Mouse (Mus musculus): ENCODE results near the gene Pcbp4. TPM values are rescaled to one million over a fixed set of nuclear protein-coding genes. Genes with fewer than 3 reads are reported as not detected.

Gene Pcbp4
- polyA plus RNA-seq, 1 experiment from 2014 or later: 213 TPM

DNA sequence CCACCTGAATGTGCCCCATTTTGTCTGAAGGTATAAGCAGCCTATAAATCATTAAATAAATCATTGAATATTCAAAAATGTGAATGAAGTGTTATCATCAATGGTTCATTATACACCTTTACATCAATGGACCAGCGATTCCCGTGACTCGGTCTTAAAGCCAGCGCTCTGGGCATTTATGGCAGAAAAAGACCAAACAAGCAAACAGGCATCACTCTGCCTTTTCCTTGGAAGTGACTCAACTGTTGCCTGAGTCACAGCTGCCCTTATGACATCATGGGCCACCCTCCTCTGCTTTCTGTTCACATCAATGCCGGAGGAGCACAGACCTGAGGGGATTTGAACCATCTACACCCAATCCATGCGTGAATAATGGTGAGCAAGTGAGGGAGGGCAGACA lies 46.6 kb downstream of the Pcbp4 start, which contains the start of gene Iqcf1:
Iqcf1 (plus strand) TSS at position 301 of the 400 bp plus-strand sequence.
- no peak for ATAC-seq (ENCODE audit: insufficient number of reproducible peaks, insufficient read depth, low FRiP score, low TSS enrichment)
- 83% methylated on average over 6 of the region's 6 CpGs for WGBS
- Histone ChIP-seq H3K9me3 (no peaks in the 10 kb centered on the region), H3K9ac (no peak within 1 kb of the TSS), H3K27ac (no peak within 1 kb of the TSS), H3K4me3 (no peak within 1 kb of the TSS), H3K4me2 (replicated peaks) (no peak within 1 kb of the TSS), H3K36me3 (no peaks in the 10 kb centered on the region), H3K4me1 (no peaks in the 10 kb centered on the region), H3K27me3 (no peaks in the 10 kb centered on the region)

- no peak for ATAC-seq (ENCODE audit: insufficient number of reproducible peaks, insufficient read depth, low FRiP score, low TSS enrichment)
- no peaks in the 10 kb centered on the region for H3K9me3 ChIP-seq
- no peak overlapping the region for H3K9ac ChIP-seq
- no peak overlapping the region for H3K4me2 ChIP-seq (replicated peaks)
- no peaks in the 10 kb centered on the region for H3K36me3 ChIP-seq
- no peak overlapping the region for H3K4me3 ChIP-seq
- no peaks in the 10 kb centered on the region for H3K27me3 ChIP-seq
- no peak overlapping the region for H3K27ac ChIP-seq
- no peaks in the 10 kb centered on the region for H3K4me1 ChIP-seq
- WGBS: 89% methylated on average over 22 of the region's 22 CpGs
These were observed 48.8 kb downstream of the Pcbp4 start for GRCm38 (mm10) chr9:106501846-106502245.

DNA sequence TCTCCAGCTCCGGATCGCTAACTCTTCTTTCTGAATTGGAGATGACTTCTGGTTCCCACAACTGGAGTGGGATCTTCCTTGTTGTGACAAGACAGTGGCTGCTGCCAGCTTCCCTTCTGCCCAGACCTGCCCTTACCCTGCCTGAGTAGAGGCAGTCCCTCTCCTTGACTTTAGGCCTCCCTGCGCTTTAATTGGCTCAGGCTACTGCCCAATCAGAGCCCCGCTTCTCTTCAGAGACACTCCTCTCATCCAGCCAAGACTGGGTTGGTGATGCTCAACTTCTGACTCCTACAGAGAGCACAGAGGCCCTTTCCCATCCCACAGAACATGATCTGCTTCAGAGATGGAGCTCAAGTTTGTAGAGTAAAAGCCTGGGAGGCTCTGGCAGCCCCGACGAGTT lies 51.2 kb downstream of the Pcbp4 start:
- Histone ChIP-seq H3K4me3 (no peak overlapping the region), H3K9ac (no peak overlapping the region), H3K27ac (no peak overlapping the region), H3K4me1 (no peaks in the 10 kb centered on the region), H3K36me3 (no peaks in the 10 kb centered on the region), H3K9me3 (no peaks in the 10 kb centered on the region), H3K27me3 (no peaks in the 10 kb centered on the region), H3K4me2 (replicated peaks) (no peak overlapping the region)
- WGBS: 75% methylated on average over 6 of the region's 6 CpGs
- no peak for ATAC-seq (ENCODE audit: insufficient number of reproducible peaks, insufficient read depth, low FRiP score, low TSS enrichment)

GRCm38 (mm10) chr9:106509356-106509755 lies 56.3 kb downstream of the Pcbp4 start:
- Histone ChIP-seq H3K4me3 (no peak overlapping the region), H3K9ac (no peak overlapping the region), H3K9me3 (no peaks in the 10 kb centered on the region), H3K4me2 (replicated peaks) (no peak overlapping the region), H3K27me3 (no peaks in the 10 kb centered on the region), H3K36me3 (no peaks in the 10 kb centered on the region), H3K27ac (no peak overlapping the region), H3K4me1 (no peaks in the 10 kb centered on the region)
- 91% methylated on average over 10 of the region's 10 CpGs for WGBS
- ATAC-seq (ENCODE audit: insufficient number of reproducible peaks, insufficient read depth, low FRiP score, low TSS enrichment): no peak

DNA sequence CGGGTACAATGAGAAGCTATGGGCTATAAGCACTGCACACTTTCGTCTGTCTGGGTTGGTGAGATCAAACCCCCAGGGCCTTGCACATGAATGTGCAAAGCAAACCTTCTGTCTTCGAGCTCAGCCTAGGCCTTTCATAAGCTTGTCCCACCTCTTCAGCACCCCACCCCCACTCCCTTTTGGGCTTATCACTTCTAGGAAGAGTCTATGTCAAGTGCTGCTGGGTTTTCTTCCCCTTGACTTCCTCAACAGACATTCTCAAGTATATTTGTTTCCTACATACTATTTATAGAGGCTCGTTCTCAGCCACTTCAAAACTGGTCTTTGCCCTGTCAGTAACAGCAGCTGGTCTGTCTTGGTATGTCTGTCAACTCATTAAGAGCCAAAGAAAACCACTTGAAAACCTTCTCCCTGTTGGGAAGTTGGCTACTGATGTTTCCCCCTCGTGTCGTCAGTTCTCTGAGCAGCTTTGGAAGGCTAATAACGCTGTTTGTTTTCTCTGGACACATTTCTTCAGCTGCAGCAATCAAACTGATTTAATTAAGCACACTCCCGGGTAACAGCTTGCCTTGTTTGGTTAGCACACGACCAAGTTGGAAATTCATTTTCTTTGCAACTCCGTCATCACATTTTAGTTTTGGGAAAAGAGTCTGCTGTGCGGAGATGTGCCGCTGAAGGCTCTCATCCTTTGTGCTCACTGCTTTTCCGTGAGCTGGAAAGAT lies 59.8 kb downstream of the Pcbp4 start:
- Histone ChIP-seq H3K4me3 (no peak overlapping the region), H3K4me2 (replicated peaks) (no peak overlapping the region), H3K36me3 (no peaks in the 10 kb centered on the region), H3K27me3 (no peaks in the 10 kb centered on the region), H3K9me3 (no peaks in the 10 kb centered on the region), H3K9ac (no peak overlapping the region), H3K4me1 (no peaks in the 10 kb centered on the region), H3K27ac (no peak overlapping the region)
- no peak for ATAC-seq (ENCODE audit: insufficient number of reproducible peaks, insufficient read depth, low FRiP score, low TSS enrichment)
- 63% methylated on average over 13 of the region's 13 CpGs for WGBS

- Histone ChIP-seq H3K4me1 (no peaks in the 10 kb centered on the region), H3K27me3 (no peaks in the 10 kb centered on the region), H3K36me3 (no peaks in the 10 kb centered on the region), H3K4me3 (no peak overlapping the region), H3K4me2 (replicated peaks) (no peak overlapping the region), H3K9me3 (no peaks in the 10 kb centered on the region), H3K27ac (no peak overlapping the region), H3K9ac (no peak overlapping the region)
- 76% methylated on average over 6 of the region's 6 CpGs for WGBS
- ATAC-seq (ENCODE audit: insufficient number of reproducible peaks, insufficient read depth, low FRiP score, low TSS enrichment): no peak
These were observed 60.5 kb downstream of the Pcbp4 start for GRCm38 (mm10) chr9:106513566-106513965.

Other genes with a start within 250 kb of the Pcbp4 start
- not detected in 2 replicates for gene Tlr9, start 230.7 kb upstream of the Pcbp4 start, polyA plus RNA-seq (2016; fragmentation: Nextera tagmentation; extraction: Ambion mirVana)
- 97.8 and 107 TPM in 2 replicates for gene Alas1, start 204.6 kb upstream of the Pcbp4 start, polyA plus RNA-seq (2016; fragmentation: Nextera tagmentation; extraction: Ambion mirVana)
- gene Poc1a, start 172.2 kb upstream of the Pcbp4 start, polyA plus RNA-seq (2016; fragmentation: Nextera tagmentation; extraction: Ambion mirVana): 25.7 and 27.9 TPM in 2 replicates
- gene Dusp7, start 84.7 kb upstream of the Pcbp4 start, polyA plus RNA-seq (2016; fragmentation: Nextera tagmentation; extraction: Ambion mirVana): 51.1 and 59.2 TPM in 2 replicates
- gene Rpl29, start 23.8 kb upstream of the Pcbp4 start, polyA plus RNA-seq (2016; fragmentation: Nextera tagmentation; extraction: Ambion mirVana): 878 and 882 TPM in 2 replicates
- 49.0 and 49.1 TPM in 2 replicates for gene Acy1, start 15.0 kb upstream of the Pcbp4 start, polyA plus RNA-seq (2016; fragmentation: Nextera tagmentation; extraction: Ambion mirVana)
- gene Abhd14b, start 5.8 kb upstream of the Pcbp4 start, polyA plus RNA-seq (2016; fragmentation: Nextera tagmentation; extraction: Ambion mirVana): 12.5 and 14.0 TPM in 2 replicates
- 58.5 and 61.3 TPM in 2 replicates for gene Abhd14a, start 5.6 kb upstream of the Pcbp4 start, polyA plus RNA-seq (2016; fragmentation: Nextera tagmentation; extraction: Ambion mirVana)
- 0.62 and 0.70 TPM in 2 replicates for gene Gpr62, start 12.6 kb downstream of the Pcbp4 start, polyA plus RNA-seq (2016; fragmentation: Nextera tagmentation; extraction: Ambion mirVana)
- gene Rrp9, start 22.7 kb downstream of the Pcbp4 start, polyA plus RNA-seq (2016; fragmentation: Nextera tagmentation; extraction: Ambion mirVana): 52.8 and 57.9 TPM in 2 replicates
- gene Parp3, start 23.7 kb downstream of the Pcbp4 start, polyA plus RNA-seq (2016; fragmentation: Nextera tagmentation; extraction: Ambion mirVana): 3.7 and 4.6 TPM in 2 replicates
- not detected in 2 replicates for gene Iqcf1, start 46.7 kb downstream of the Pcbp4 start, polyA plus RNA-seq (2016; fragmentation: Nextera tagmentation; extraction: Ambion mirVana)
- gene Iqcf5, start 61.3 kb downstream of the Pcbp4 start, polyA plus RNA-seq (2016; fragmentation: Nextera tagmentation; extraction: Ambion mirVana): not detected in 2 replicates
- gene Iqcf3, start 108.3 kb downstream of the Pcbp4 start, polyA plus RNA-seq (2016; fragmentation: Nextera tagmentation; extraction: Ambion mirVana): not detected in 2 replicates
- not detected in 2 replicates for gene Iqcf4, start 117.7 kb downstream of the Pcbp4 start, polyA plus RNA-seq (2016; fragmentation: Nextera tagmentation; extraction: Ambion mirVana)
- not detected in 2 replicates for gene Iqcf6, start 173.3 kb downstream of the Pcbp4 start, polyA plus RNA-seq (2016; fragmentation: Nextera tagmentation; extraction: Ambion mirVana)
- 0.93 and 2.0 TPM in 2 replicates for gene Grm2, start 202.8 kb downstream of the Pcbp4 start, polyA plus RNA-seq (2016; fragmentation: Nextera tagmentation; extraction: Ambion mirVana)
- 46.0 and 47.3 TPM in 2 replicates for gene Tex264, start 232.6 kb downstream of the Pcbp4 start, polyA plus RNA-seq (2016; fragmentation: Nextera tagmentation; extraction: Ambion mirVana)

Measured in embryonic facial prominence, embryonic 12.5 days (tissue).